Mouse (Mus musculus): ENCODE data around the gene Gamt.

GRCm38 (mm10) chr10:80285222-80286070, 24.6 kb upstream of the Gamt start:
- no peak for TF ChIP-seq POLR2A (IDR thresholded peaks at IDR 0.05; ENCODE audit: borderline replicate concordance, insufficient read depth, low read length)
- TF ChIP-seq CTCF (IDR thresholded peaks at IDR 0.05; ENCODE audit: borderline replicate concordance, insufficient read depth, low read depth, low read length): no peak

All from cerebellum, adult 2 months (tissue).